Mouse (Mus musculus) spleen, adult 2 months (tissue): ENCODE measurements around the gene Disp2.

Experiments used
- CTCF ChIP-seq: fragments of 200-500 bp; IDR thresholded peaks from 2 replicates; pipeline ENCODE4 v1.5.1; 2011; ENCODE audit warnings: mild to moderate bottlenecking, inconsistent platforms; ENCODE audit not compliant: insufficient read depth, insufficient read length, insufficient replicate concordance; ENCODE audit errors: extremely low read depth
- POLR2A ChIP-seq: fragments of 200-500 bp; IDR thresholded peaks from 2 replicates; pipeline ENCODE4 v1.6.1; 2011; ENCODE audit warnings: low read depth, low read length, inconsistent platforms

DNA sequence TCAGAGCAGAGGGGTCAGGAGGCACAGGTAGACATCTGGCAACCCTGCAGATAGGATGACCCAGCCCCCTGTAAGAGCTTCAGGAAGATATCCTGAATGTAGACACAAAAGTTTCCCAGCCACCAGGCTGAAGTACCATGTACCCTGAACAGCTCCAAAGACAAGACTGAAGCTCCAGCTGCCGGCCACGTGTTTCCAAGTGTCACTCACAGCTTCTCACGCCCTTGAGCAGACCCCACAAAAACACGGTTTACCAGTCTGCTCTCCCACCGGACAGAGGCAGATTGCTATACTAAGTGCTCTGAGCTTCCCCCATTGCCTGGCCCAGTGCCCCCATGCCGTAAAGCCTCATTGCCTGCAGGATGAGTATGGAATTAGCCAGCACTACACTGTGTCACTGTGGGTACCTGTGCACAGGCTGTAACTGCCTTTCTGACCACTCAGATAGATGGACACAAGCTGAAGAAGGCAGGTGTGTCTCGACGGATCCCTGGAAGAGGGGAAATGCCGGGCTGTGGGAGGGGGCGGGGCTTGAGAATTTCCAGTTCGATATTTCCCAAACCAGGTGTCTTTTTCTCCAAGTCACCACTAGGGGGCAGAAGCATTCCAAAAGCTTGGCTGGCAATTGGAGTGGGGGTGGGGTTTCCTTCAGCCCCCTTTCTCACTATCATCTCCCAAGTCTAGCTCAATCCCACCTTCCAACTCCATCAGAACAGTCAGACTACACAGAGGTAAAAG is 15.3 kb upstream of the Disp2 start:
- TF ChIP-seq POLR2A (no peak), CTCF (peak; percentile 44; the same call in 1 of the 2 replicates)
